Mouse (Mus musculus) MEL (cell line): ENCODE measurements around the gene Tnpo1. TPM values are rescaled to one million over a fixed set of nuclear protein-coding genes. Genes with fewer than 3 reads are reported as not detected.

Experiments
- DNase-seq: peaks from one replicate; pipeline ENCODE4 v3.0.0; 2011; ENCODE audit warnings: low read depth, low spot score
- H3K27ac ChIP-seq: 2 replicates; pipeline ENCODE4 v1.5.1; 2012; ENCODE audit warnings: low read depth, mild to moderate bottlenecking, control low read depth, low read length, moderate library complexity; ENCODE audit not compliant: control insufficient read depth
- H3K27me3 ChIP-seq, 2 experiments: fragments of 150-350 bp in 1 of 2; sonication (generic) in 1 of 2; 2 replicates each; pipeline ENCODE4 v1.6.1; 2012; ENCODE audit warnings: low read length in 2 of 2, mild to moderate bottlenecking in 2 of 2, improper control_type of control experiment in 1 of 2, moderate library complexity in 1 of 2; ENCODE audit not compliant: insufficient read depth in 2 of 2, control insufficient read depth in 1 of 2
- H3K36me3 ChIP-seq, 2 experiments: 2 replicates each; pipeline ENCODE4 v1.6.1; 2012 to 2014; ENCODE audit warnings: low read length in 2 of 2, improper control_type of control experiment in 1 of 2, inconsistent platforms in 1 of 2, mild to moderate bottlenecking in 1 of 2; ENCODE audit not compliant: insufficient read depth in 2 of 2, control insufficient read depth in 1 of 2
- H3K4me1 ChIP-seq, 2 experiments: fragments of 150-350 bp in 1 of 2; sonication (generic) in 1 of 2; 2 replicates each; pipeline ENCODE4 v1.6.1; 2012; ENCODE audit warnings: low read length in 2 of 2, improper control_type of control experiment in 1 of 2, mild to moderate bottlenecking in 1 of 2; ENCODE audit not compliant: insufficient read depth in 2 of 2, control insufficient read depth in 1 of 2
- H3K4me3 ChIP-seq, 2 experiments: fragments of 150-350 bp in 1 of 2; sonication (generic) in 1 of 2; 2 replicates each; pipeline ENCODE4 v1.5.1; 2012; ENCODE audit warnings: low read depth in 2 of 2, low read length in 2 of 2, mild to moderate bottlenecking in 2 of 2, moderate library complexity in 2 of 2, control low read depth in 1 of 2, improper control_type of control experiment in 1 of 2; ENCODE audit not compliant: control insufficient read depth in 1 of 2, insufficient read depth in 1 of 2
- H3K79me2 ChIP-seq: 2 replicates; pipeline ENCODE4 v1.6.1; 2012; ENCODE audit warnings: mild to moderate bottlenecking, low read length, moderate library complexity; ENCODE audit not compliant: control insufficient read depth, poor library complexity, insufficient read depth
- H3K9ac ChIP-seq: 2 replicates; pipeline ENCODE4 v1.6.1; 2012; ENCODE audit warnings: low read depth, mild to moderate bottlenecking, control low read depth, low read length, moderate library complexity; ENCODE audit not compliant: control insufficient read depth, poor library complexity, severe bottlenecking
- H3K9me3 ChIP-seq: fragments of 150-350 bp; sonication (generic); replicated peaks from 2 replicates; pipeline ENCODE4 v1.6.1; 2012; ENCODE audit warnings: mild to moderate bottlenecking, low read length, improper control_type of control experiment, moderate library complexity; ENCODE audit not compliant: insufficient read depth
- BHLHE40 ChIP-seq: IDR thresholded peaks from 2 replicates; pipeline ENCODE4 v1.6.1; 2012; ENCODE audit warnings: low read depth, mild to moderate bottlenecking, inconsistent platforms, low read length, improper control_type of control experiment, borderline replicate concordance
- CHD1 ChIP-seq: IDR thresholded peaks from 2 replicates; pipeline ENCODE4 v1.6.1; 2012; ENCODE audit warnings: low read depth, mild to moderate bottlenecking, inconsistent platforms, low read length, improper control_type of control experiment
- CHD2 ChIP-seq: IDR thresholded peaks from 2 replicates; pipeline ENCODE4 v1.6.1; 2011; ENCODE audit warnings: low read length, improper control_type of control experiment
- E2F4 ChIP-seq: IDR thresholded peaks from 2 replicates; pipeline ENCODE4 v1.6.1; 2011; ENCODE audit warnings: low read depth, low read length, improper control_type of control experiment, borderline replicate concordance
- ELF1 ChIP-seq: IDR thresholded peaks from 2 replicates; pipeline ENCODE4 v1.6.1; 2014; ENCODE audit warnings: low read depth, mild to moderate bottlenecking, inconsistent platforms, low read length, improper control_type of control experiment, moderate library complexity
- EP300 ChIP-seq, 2 experiments: IDR thresholded peaks; 2 replicates each; pipeline ENCODE4 v1.6.1; 2011; ENCODE audit warnings: improper control_type of control experiment in 2 of 2, low read length in 2 of 2, low read depth in 1 of 2, mild to moderate bottlenecking in 1 of 2
- ETS1 ChIP-seq: IDR thresholded peaks from 2 replicates; pipeline ENCODE4 v1.6.1; 2012; ENCODE audit warnings: low read depth, mild to moderate bottlenecking, inconsistent platforms, low read length, improper control_type of control experiment, moderate library complexity
- GABPA ChIP-seq: IDR thresholded peaks from 2 replicates; pipeline ENCODE4 v1.6.1; 2012; ENCODE audit warnings: low read depth, mild to moderate bottlenecking, inconsistent platforms, low read length, improper control_type of control experiment, moderate library complexity
- GATA1 ChIP-seq: IDR thresholded peaks from 2 replicates; pipeline ENCODE4 v1.6.1; 2011; ENCODE audit warnings: low read depth, low read length, improper control_type of control experiment
- JUND ChIP-seq: IDR thresholded peaks from 2 replicates; pipeline ENCODE4 v1.6.1; 2011; ENCODE audit warnings: low read depth, mild to moderate bottlenecking, improper control_type of control experiment, low read length
- MAFK ChIP-seq: IDR thresholded peaks from 2 replicates; pipeline ENCODE4 v1.6.1; 2011; ENCODE audit warnings: low read depth, mild to moderate bottlenecking, low read length, improper control_type of control experiment, borderline replicate concordance
- MAX ChIP-seq: IDR thresholded peaks from 2 replicates; pipeline ENCODE4 v1.6.1; 2011; ENCODE audit warnings: low read length, improper control_type of control experiment
- MAZ ChIP-seq: IDR thresholded peaks from 2 replicates; pipeline ENCODE4 v1.6.1; 2012; ENCODE audit warnings: low read depth, mild to moderate bottlenecking, inconsistent platforms, low read length, improper control_type of control experiment
- MYB ChIP-seq: IDR thresholded peaks from 2 replicates; pipeline ENCODE4 v1.6.1; 2011; ENCODE audit warnings: mild to moderate bottlenecking, low read depth, low read length, improper control_type of control experiment
- MYC ChIP-seq: IDR thresholded peaks from 2 replicates; pipeline ENCODE4 v1.6.1; 2011; ENCODE audit warnings: low read depth, mild to moderate bottlenecking, low read length, improper control_type of control experiment, moderate library complexity
- NELFE ChIP-seq: IDR thresholded peaks from 2 replicates; pipeline ENCODE4 v1.6.1; 2011; ENCODE audit warnings: low read depth, low read length, improper control_type of control experiment
- POLR2A ChIP-seq, 2 experiments: IDR thresholded peaks; 2 replicates each; pipeline ENCODE4 v1.6.1; 2011 to 2012; ENCODE audit warnings: low read length in 2 of 2, mild to moderate bottlenecking in 2 of 2, control low read depth in 1 of 2, improper control_type of control experiment in 1 of 2, low read depth in 1 of 2, moderate library complexity in 1 of 2; ENCODE audit not compliant: control insufficient read depth in 1 of 2, insufficient read depth in 1 of 2, poor library complexity in 1 of 2
- POLR2AphosphoS2 ChIP-seq: IDR thresholded peaks from 2 replicates; pipeline ENCODE4 v1.6.1; 2011; ENCODE audit warnings: low read length, improper control_type of control experiment
- RCOR1 ChIP-seq: IDR thresholded peaks from 2 replicates; pipeline ENCODE4 v1.6.1; 2012; ENCODE audit warnings: low read depth, mild to moderate bottlenecking, inconsistent platforms, low read length, improper control_type of control experiment
- SIN3A ChIP-seq: IDR thresholded peaks from 2 replicates; pipeline ENCODE4 v1.6.1; 2012; ENCODE audit warnings: low read length, improper control_type of control experiment, inconsistent platforms
- TAL1 ChIP-seq: IDR thresholded peaks from 2 replicates; pipeline ENCODE4 v1.6.1; 2012; ENCODE audit warnings: mild to moderate bottlenecking, inconsistent platforms, low read length, moderate library complexity, mixed read lengths
- TBP ChIP-seq: IDR thresholded peaks from 2 replicates; pipeline ENCODE4 v1.8.0; 2011; ENCODE audit warnings: low read depth, low read length, improper control_type of control experiment
- UBTF ChIP-seq: IDR thresholded peaks from 2 replicates; pipeline ENCODE4 v1.6.1; 2012; ENCODE audit warnings: low read depth, mild to moderate bottlenecking, inconsistent platforms, low read length, improper control_type of control experiment, moderate library complexity, borderline replicate concordance; ENCODE audit not compliant: insufficient read depth
- USF1 ChIP-seq: IDR thresholded peaks from 2 replicates; pipeline ENCODE4 v1.6.1; 2014; ENCODE audit warnings: low read depth, mild to moderate bottlenecking, inconsistent platforms, low read length, improper control_type of control experiment, moderate library complexity
- USF2 ChIP-seq, 2 experiments: IDR thresholded peaks; 2 replicates each; pipeline ENCODE4 v1.6.1; 2011 to 2012; ENCODE audit warnings: improper control_type of control experiment in 2 of 2, low read length in 2 of 2, borderline replicate concordance in 1 of 2, inconsistent platforms in 1 of 2, low read depth in 1 of 2, mild to moderate bottlenecking in 1 of 2; ENCODE audit not compliant: insufficient read depth in 1 of 2
- ZC3H11A ChIP-seq: IDR thresholded peaks from 2 replicates; pipeline ENCODE4 v1.6.1; 2012; ENCODE audit warnings: low read depth, mild to moderate bottlenecking, inconsistent platforms, low read length, improper control_type of control experiment
- ZNF384 ChIP-seq: IDR thresholded peaks from 2 replicates; pipeline ENCODE4 v1.6.1; 2012; ENCODE audit warnings: low read depth, mild to moderate bottlenecking, inconsistent platforms, low read length, improper control_type of control experiment
- polyA plus RNA-seq, 2 experiments: library from polyadenylated mRNA; stranded (reverse) in 1 of 2; unstranded in 1 of 2; fragments of >175 nt in 1 of 2; fragments of >200 nt in 1 of 2; gene quantifications; 2 replicates each; pipeline versions ENCODE4 v1.2.1 to v1.2.4; 2012; ENCODE audit warnings: low replicate concordance in 2 of 2, low read depth in 1 of 2; ENCODE audit not compliant: insufficient read length in 2 of 2, insufficient read depth in 1 of 2, missing spikeins in 1 of 2
- total RNA-seq: library from RNA; depleted of rRNA; stranded (reverse); fragments of 300-350 nt; gene quantifications from 2 replicates; pipeline ENCODE4 v1.2.3, GENCODE M21; 2012

Tnpo1 gene
- total and polyA plus RNA-seq, 3 experiments, result 48.0 to 123 (median 89.6) TPM

DNA sequence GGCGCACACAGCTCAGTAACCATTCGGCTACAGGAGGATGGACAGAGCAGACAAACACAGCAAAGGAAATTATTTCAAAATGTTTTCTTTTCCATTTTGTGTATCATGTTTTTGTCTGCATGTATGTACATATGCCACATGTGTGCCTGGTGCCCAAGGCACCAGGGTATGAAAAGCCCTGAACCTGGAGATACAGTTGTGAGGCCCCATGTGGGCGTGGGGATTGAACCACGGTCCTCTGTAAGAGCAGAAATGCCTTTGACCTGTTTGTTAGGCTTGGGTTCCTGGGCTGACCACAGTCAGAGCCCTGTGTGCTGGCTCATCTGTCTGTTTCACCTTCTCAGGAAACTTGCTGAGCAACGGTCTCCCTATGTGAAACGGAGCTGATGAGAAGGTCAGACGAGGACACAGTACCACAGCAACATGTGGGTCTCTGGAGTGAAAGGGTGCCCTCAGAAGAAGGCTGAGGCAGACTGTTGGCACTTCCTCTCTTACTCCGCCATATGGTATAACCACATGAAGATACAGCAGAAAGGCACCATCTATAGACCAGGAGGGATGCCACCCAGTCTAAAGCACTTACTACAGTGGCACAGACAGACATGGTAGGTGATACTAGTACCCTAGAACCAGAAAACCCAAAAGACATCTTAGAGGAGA lies 23.7 kb downstream of the Tnpo1 start:
- DNase-seq, result no peak
- no peaks in the 10 kb centered on the region for H3K27me3 ChIP-seq
- H3K4me1 ChIP-seq, result peaks cover 6 to 13% of the 10 kb centered on the region in 2 experiments; a peak in 3 of 4 replicates
- peaks cover 21% of the 10 kb centered on the region for H3K79me2 ChIP-seq
- H3K27ac ChIP-seq, result no peak overlapping the region
- no peaks in the 10 kb centered on the region for H3K9me3 ChIP-seq
- TF ChIP-seq JUND, result no peak
- TF ChIP-seq ELF1, result no peak
- no peak for TF ChIP-seq BHLHE40
- TF ChIP-seq E2F4, result no peak
- no peak for TF ChIP-seq MAX
- TF ChIP-seq RCOR1, result no peak
- no peak for TF ChIP-seq MYB
- TF ChIP-seq NELFE, result no peak
- TF ChIP-seq ETS1, result no peak
- no peak for TF ChIP-seq USF2 (IDR thresholded peaks at IDR 0.05; ENCODE audit: borderline replicate concordance in 1 of 2, insufficient read depth in 1 of 2, low read depth in 1 of 2, low read length in 2 of 2)
- no peak for TF ChIP-seq ZNF384
- TF ChIP-seq CHD2, result no peak
- TF ChIP-seq TBP, result no peak
- no peak for TF ChIP-seq MAZ
- TF ChIP-seq GATA1, result no peak
- TF ChIP-seq SIN3A, result no peak
- no peak for TF ChIP-seq MYC
- H3K36me3 ChIP-seq, result peaks cover 3 to 12% of the 10 kb centered on the region in 2 experiments
- H3K9ac ChIP-seq, result no peak overlapping the region
- no peak overlapping the region for H3K4me3 ChIP-seq

DNA sequence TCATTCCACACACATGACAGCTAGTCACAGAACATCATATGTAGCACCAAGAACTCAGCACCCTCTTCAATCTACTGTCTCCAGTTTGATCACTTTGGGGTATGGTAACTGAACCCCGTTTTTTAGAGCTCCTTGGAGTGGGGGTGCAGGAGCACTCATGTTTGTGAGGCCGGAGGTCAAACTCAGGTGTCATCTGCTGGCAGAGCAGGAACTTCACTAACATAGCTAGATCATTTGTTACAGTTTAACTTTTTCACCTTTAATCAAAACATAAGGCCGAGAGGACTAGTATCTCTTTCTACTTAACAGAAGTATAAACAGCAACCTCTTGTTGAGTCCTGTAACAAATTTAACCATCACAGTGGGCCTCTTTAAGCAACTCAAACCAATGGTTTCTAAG lies 26.6 kb downstream of the Tnpo1 start:
- Histone ChIP-seq H3K36me3 (peaks cover 2 to 3% of the 10 kb centered on the region in 2 experiments; a peak in 3 of 4 replicates), H3K9me3 (no peaks in the 10 kb centered on the region), H3K79me2 (peaks cover 30% of the 10 kb centered on the region), H3K27me3 (no peaks in the 10 kb centered on the region), H3K9ac (no peak overlapping the region), H3K4me1 (peaks cover 4 to 7% of the 10 kb centered on the region in 2 experiments; a peak in 3 of 4 replicates), H3K27ac (no peak overlapping the region), H3K4me3 (no peak overlapping the region)
- no peak for TF ChIP-seq MAZ
- TF ChIP-seq JUND, result no peak
- TF ChIP-seq UBTF, result no peak
- TF ChIP-seq POLR2A (IDR thresholded peaks at IDR 0.05; ENCODE audit: control insufficient read depth in 1 of 2, insufficient read depth in 1 of 2, low read depth in 1 of 2, low read length in 2 of 2, poor library complexity in 1 of 2), result no peak
- no peak for TF ChIP-seq CHD1
- no peak for TF ChIP-seq USF1
- TF ChIP-seq GABPA, result no peak
- TF ChIP-seq USF2 (IDR thresholded peaks at IDR 0.05; ENCODE audit: borderline replicate concordance in 1 of 2, insufficient read depth in 1 of 2, low read depth in 1 of 2, low read length in 2 of 2), result no peak
- TF ChIP-seq ZNF384, result no peak
- no peak for TF ChIP-seq MAFK
- no peak for TF ChIP-seq POLR2AphosphoS2
- no peak for TF ChIP-seq RCOR1
- TF ChIP-seq EP300 (IDR thresholded peaks at IDR 0.05; ENCODE audit: low read depth in 1 of 2, low read length in 2 of 2), result no peak
- TF ChIP-seq TAL1, result no peak
- no peak for TF ChIP-seq MAX
- TF ChIP-seq ZC3H11A, result no peak
- no peak for DNase-seq
